ENCODE assay signal across 8 mouse cellular contexts in genomic region chr8:128359521-128360318, GRCm38 (mm10). TPM values are rescaled to one million over a fixed set of nuclear protein-coding genes. Genes with fewer than 3 reads are reported as not detected.
DNase-seq lines count a peak whose midpoint lies in the region; ATAC-seq lines count a peak whose summit lies in the region.

No protein-coding gene starts in this region.

- peak; percentile 38 for ATAC-seq in neural tube, embryonic 11.5 days (ENCODE audit: insufficient read depth, low FRiP score, low TSS enrichment)
- ATAC-seq in forebrain, embryonic 15.5 days (replicated peaks): peak; percentile 20; the same call in 1 of the 2 replicates
- no peak for ATAC-seq in hindbrain, embryonic 14.5 days (ENCODE audit: low FRiP score)
- ATAC-seq in liver, embryonic 13.5 days (ENCODE audit: low read depth): no peak
- ATAC-seq in neural tube, embryonic 13.5 days (ENCODE audit: low read depth): 0 out of 2 replicates have a peak, but pooled peaks have one; percentile 12
- no peak for ATAC-seq in megakaryocyte-erythroid progenitor cell, adult 5-6 weeks (replicated peaks; ENCODE audit: low FRiP score, low TSS enrichment, poor library complexity, severe bottlenecking)

- peak; percentile 68 for DNase-seq in neural tube, embryonic 11.5 days (ENCODE audit: low spot score)
- no peak for DNase-seq in neural tube, embryonic 10.5 days (ENCODE audit: extremely low spot score, low spot score)
- DNase-seq in adrenal gland, adult 2 months: peak; percentile 69
- peak; percentile 32 for DNase-seq in hindbrain, embryonic 14.5 days (ENCODE audit: low spot score)
- no peak for DNase-seq in liver, embryonic 13.5 days

- H3K27me3 ChIP-seq in neural tube, embryonic 11.5 days (ENCODE audit: control insufficient read depth, insufficient read depth, low read length): no peaks in the 10 kb centered on the region
- H3K27me3 ChIP-seq in forebrain, embryonic 15.5 days: no peaks in the 10 kb centered on the region
- 0 out of 2 replicates have a peak, but pooled peaks cover 3% of the 10 kb centered on the region for H3K27me3 ChIP-seq in hindbrain, embryonic 14.5 days (ENCODE audit: control insufficient read depth, insufficient read depth, low read length)
- H3K27me3 ChIP-seq in liver, embryonic 13.5 days: peaks cover 52% of the 10 kb centered on the region
- no peaks in the 10 kb centered on the region for H3K27me3 ChIP-seq in neural tube, embryonic 13.5 days

- peak overlapping the region; percentile 98 for H3K4me2 ChIP-seq in neural tube, embryonic 11.5 days (ENCODE audit: low read depth)
- peak overlapping the region; percentile 96 for H3K4me2 ChIP-seq in forebrain, embryonic 15.5 days (replicated peaks)
- peak overlapping the region; percentile 99 for H3K4me2 ChIP-seq in hindbrain, embryonic 14.5 days (replicated peaks)
- H3K4me2 ChIP-seq in liver, embryonic 13.5 days: peak overlapping the region; percentile 68
- peak overlapping the region; percentile 99 for H3K4me2 ChIP-seq in neural tube, embryonic 13.5 days

- no peaks in the 10 kb centered on the region for H3K9me3 ChIP-seq in neural tube, embryonic 11.5 days (ENCODE audit: control insufficient read depth, low read length)
- no peaks in the 10 kb centered on the region for H3K9me3 ChIP-seq in forebrain, embryonic 15.5 days
- no peaks in the 10 kb centered on the region for H3K9me3 ChIP-seq in hindbrain, embryonic 14.5 days (ENCODE audit: control insufficient read depth, low read length)
- H3K9me3 ChIP-seq in liver, embryonic 13.5 days (replicated peaks): no peaks in the 10 kb centered on the region
- H3K9me3 ChIP-seq in neural tube, embryonic 13.5 days: no peaks in the 10 kb centered on the region

- H3K36me3 ChIP-seq in neural tube, embryonic 11.5 days (ENCODE audit: control insufficient read depth, insufficient read depth, low read length): no peaks in the 10 kb centered on the region
- H3K36me3 ChIP-seq in forebrain, embryonic 15.5 days: no peaks in the 10 kb centered on the region
- H3K36me3 ChIP-seq in hindbrain, embryonic 14.5 days (replicated peaks; ENCODE audit: control insufficient read depth, insufficient read depth): no peaks in the 10 kb centered on the region; the same call in 1 of the 2 replicates
- H3K36me3 ChIP-seq in liver, embryonic 13.5 days: no peaks in the 10 kb centered on the region
- H3K36me3 ChIP-seq in neural tube, embryonic 13.5 days: 0 out of 2 replicates have a peak, but pooled peaks cover 5% of the 10 kb centered on the region

- 0% methylated on average over 40 of the region's 40 CpGs for WGBS in neural tube, embryonic 11.5 days
- under 1% methylated on average over 40 of the region's 40 CpGs for WGBS in forebrain, embryonic 15.5 days
- WGBS in hindbrain, embryonic 14.5 days: under 1% methylated on average over 35 of the region's 40 CpGs
- under 1% methylated on average over 40 of the region's 40 CpGs for WGBS in liver, embryonic 13.5 days (ENCODE audit: insufficient replicate concordance)
- WGBS in neural tube, embryonic 13.5 days: under 1% methylated on average over 40 of the region's 40 CpGs

- H3K9ac ChIP-seq in neural tube, embryonic 11.5 days (ENCODE audit: low read length): peak overlapping the region; percentile 88
- peak overlapping the region; percentile 84 for H3K9ac ChIP-seq in forebrain, embryonic 15.5 days (replicated peaks)
- H3K9ac ChIP-seq in hindbrain, embryonic 14.5 days: peak overlapping the region; percentile 88
- peak overlapping the region; percentile 59 for H3K9ac ChIP-seq in liver, embryonic 13.5 days
- H3K9ac ChIP-seq in neural tube, embryonic 13.5 days: peak overlapping the region; percentile 98

- peak overlapping the region; percentile 71 for H3K4me3 ChIP-seq in neural tube, embryonic 11.5 days (ENCODE audit: low read depth, low read length)
- peak overlapping the region; percentile 66 for H3K4me3 ChIP-seq in forebrain, embryonic 15.5 days
- H3K4me3 ChIP-seq in hindbrain, embryonic 14.5 days (replicated peaks; ENCODE audit: low read length): peak overlapping the region; percentile 60
- H3K4me3 ChIP-seq in liver, embryonic 13.5 days (replicated peaks): peak overlapping the region; percentile 59
- H3K4me3 ChIP-seq in neural tube, embryonic 13.5 days: peak overlapping the region; percentile 86

- peaks cover 13% of the 10 kb centered on the region; the same call in 1 of the 2 replicates for H3K4me1 ChIP-seq in neural tube, embryonic 11.5 days (ENCODE audit: control insufficient read depth, insufficient read depth, low read length)
- peaks cover 60% of the 10 kb centered on the region for H3K4me1 ChIP-seq in forebrain, embryonic 15.5 days
- H3K4me1 ChIP-seq in hindbrain, embryonic 14.5 days (replicated peaks; ENCODE audit: control insufficient read depth, insufficient read depth, low read length): peaks cover 26% of the 10 kb centered on the region; the same call in 1 of the 2 replicates
- H3K4me1 ChIP-seq in liver, embryonic 13.5 days (replicated peaks): peaks cover 3% of the 10 kb centered on the region; the same call in 1 of the 2 replicates
- peaks cover 58% of the 10 kb centered on the region for H3K4me1 ChIP-seq in neural tube, embryonic 13.5 days (replicated peaks)

- H3K27ac ChIP-seq in neural tube, embryonic 11.5 days (ENCODE audit: low read depth, low read length): peak overlapping the region; percentile 90
- peak overlapping the region; percentile 95 for H3K27ac ChIP-seq in forebrain, embryonic 15.5 days (replicated peaks)
- H3K27ac ChIP-seq in hindbrain, embryonic 14.5 days: peak overlapping the region; percentile 89
- peak overlapping the region; percentile 77 for H3K27ac ChIP-seq in liver, embryonic 13.5 days
- H3K27ac ChIP-seq in neural tube, embryonic 13.5 days (replicated peaks): peak overlapping the region; percentile 99

RNA-seq across cellular contexts. Expression of gene Nrp1, which starts 1.3 kb away (rescaled TPM):
- 71.6 and 84.3 TPM in 2 replicates for polyA plus RNA-seq in neural tube, embryonic 11.5 days (2014; fragmentation: Nextera tagmentation; extraction: Ambion mirVana)
- 100 to 1,000 TPM in 1 of 2 experiments, 10 to 100 TPM in 1; 74.4 to 130 TPM for total RNA-seq in adrenal gland, adult 2 months (2021)
- polyA plus RNA-seq in adrenal gland, adult 2 months (2012; rRNA removed): 24.4 and 31.1 TPM in 2 replicates
- polyA plus RNA-seq in forebrain, embryonic 15.5 days (2015; fragmentation: Nextera tagmentation; extraction: Ambion mirVana): 132 and 134 TPM in 2 replicates
- 72.7 and 82.2 TPM in 2 replicates for polyA plus RNA-seq in hindbrain, embryonic 14.5 days (2014; fragmentation: Nextera tagmentation; extraction: Ambion mirVana)
- 14.7 and 17.9 TPM in 2 replicates for polyA plus RNA-seq in liver, embryonic 13.5 days (2015; fragmentation: Nextera tagmentation; extraction: Ambion mirVana)
- polyA plus RNA-seq in neural tube, embryonic 13.5 days (2015; fragmentation: Nextera tagmentation; extraction: Ambion mirVana): 149 and 151 TPM in 2 replicates
- 0.15 and 0.20 TPM in 2 replicates for total RNA-seq in megakaryocyte-erythroid progenitor cell, adult 5-6 weeks (2014; fragmentation: Nextera tagmentation)
- 0.23 and 0.76 TPM in 2 replicates for total RNA-seq in megakaryocyte-erythroid progenitor cell, adult 5-6 weeks (2017)

Comparison
In these comparisons a context has a peak if more than half of its experiments do, and no peak if none do; other contexts are left out.
1. DNase-seq: peak in neural tube, embryonic 11.5 days (single experiment), adrenal gland, adult 2 months (single experiment) and hindbrain, embryonic 14.5 days (single experiment); none in neural tube, embryonic 10.5 days (single experiment) and liver, embryonic 13.5 days (single experiment).
2. ATAC-seq: peak in neural tube, embryonic 11.5 days (single experiment), forebrain, embryonic 15.5 days (single experiment) and neural tube, embryonic 13.5 days (single experiment); none in hindbrain, embryonic 14.5 days (single experiment), liver, embryonic 13.5 days (single experiment) and megakaryocyte-erythroid progenitor cell, adult 5-6 weeks (single experiment).
3. Peak in every context shown above with its lines, with median percentiles within 50 percentile points of each other: H3K27ac ChIP-seq, H3K4me2 ChIP-seq, H3K4me3 ChIP-seq and H3K9ac ChIP-seq.